Mouse (Mus musculus): ENCODE measurements around the gene Ipo4. TPM values are rescaled to one million over a fixed set of nuclear protein-coding genes. Genes with fewer than 3 reads are reported as not detected.

The Ipo4 gene
- polyA plus RNA-seq, 1 experiment: 38.3 TPM

DNA sequence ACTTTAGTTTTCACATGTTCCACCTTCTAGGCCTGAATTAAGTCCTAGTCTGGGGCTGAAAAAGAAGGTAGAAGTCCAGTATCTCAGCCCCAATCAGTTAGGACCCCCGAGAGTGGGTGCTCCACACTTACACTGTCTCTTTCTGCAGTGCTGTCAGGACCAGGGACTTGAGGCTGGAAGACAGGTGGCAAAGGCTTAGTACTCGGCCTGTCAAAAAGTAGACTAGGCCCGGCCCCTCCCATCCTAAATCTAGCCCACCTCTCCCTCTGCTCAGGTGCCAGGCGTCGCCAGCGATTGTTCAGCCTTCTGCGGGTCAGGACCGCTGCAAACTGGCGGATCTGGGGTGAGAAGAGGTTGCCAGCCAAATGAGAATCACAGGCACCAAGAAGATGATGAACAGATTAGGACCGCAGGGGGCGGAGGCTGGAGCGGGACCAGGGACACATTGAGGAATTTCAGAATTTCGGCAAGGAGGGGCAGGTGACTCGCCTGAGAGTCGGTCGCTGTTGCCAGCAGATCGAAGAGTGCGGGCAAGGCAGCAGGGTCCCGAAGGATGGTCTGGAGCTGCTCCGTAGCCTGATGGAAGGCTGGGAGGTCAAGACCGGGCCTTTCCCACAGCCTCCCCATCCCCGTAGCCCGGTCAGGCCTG, 759 bp downstream of the Ipo4 start:
- Histone ChIP-seq H3K9me3 (no peaks in the 10 kb centered on the region), H3K4me3 (replicated peaks) (peak overlapping the region; percentile 98), H3K4me1 (peaks cover 37% of the 10 kb centered on the region), H3K36me3 (replicated peaks; ENCODE audit: low read length) (peaks cover 84% of the 10 kb centered on the region), H3K27me3 (replicated peaks) (no peaks in the 10 kb centered on the region)
- TF ChIP-seq GATA1 (IDR thresholded peaks at IDR 0.05; ENCODE audit: borderline replicate concordance, low read length) (no peak), FLI1 (IDR thresholded peaks at IDR 0.05; ENCODE audit: low read length) (no peak)

DNA sequence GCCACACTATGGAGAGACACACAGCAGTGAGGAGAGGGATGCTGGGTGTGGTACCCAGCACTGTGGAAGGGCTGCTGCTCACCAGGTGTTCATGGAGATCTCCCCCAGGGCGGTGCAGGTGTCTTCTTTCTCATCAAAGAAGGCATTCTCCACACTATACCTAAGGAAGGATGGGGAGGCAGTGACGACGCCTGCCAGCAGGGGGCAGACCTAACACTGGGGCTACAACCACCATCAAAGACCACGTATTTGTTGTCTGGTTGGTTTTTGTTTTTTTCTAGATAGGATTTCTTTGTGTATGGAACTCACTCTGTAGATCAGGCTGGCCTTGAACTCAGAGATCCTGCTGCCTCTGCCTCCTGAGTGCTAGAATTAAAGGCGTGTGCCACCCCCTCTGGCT, 6.4 kb downstream of the Ipo4 start:
- Histone ChIP-seq H3K4me3 (replicated peaks) (no peak overlapping the region), H3K36me3 (replicated peaks; ENCODE audit: low read length) (peaks cover 99% of the 10 kb centered on the region), H3K4me1 (peaks cover 16% of the 10 kb centered on the region), H3K27me3 (replicated peaks) (no peaks in the 10 kb centered on the region), H3K9me3 (no peaks in the 10 kb centered on the region)
- TF ChIP-seq FLI1 (IDR thresholded peaks at IDR 0.05; ENCODE audit: low read length): no peak
- no peak for TF ChIP-seq GATA1 (IDR thresholded peaks at IDR 0.05; ENCODE audit: borderline replicate concordance, low read length)

DNA sequence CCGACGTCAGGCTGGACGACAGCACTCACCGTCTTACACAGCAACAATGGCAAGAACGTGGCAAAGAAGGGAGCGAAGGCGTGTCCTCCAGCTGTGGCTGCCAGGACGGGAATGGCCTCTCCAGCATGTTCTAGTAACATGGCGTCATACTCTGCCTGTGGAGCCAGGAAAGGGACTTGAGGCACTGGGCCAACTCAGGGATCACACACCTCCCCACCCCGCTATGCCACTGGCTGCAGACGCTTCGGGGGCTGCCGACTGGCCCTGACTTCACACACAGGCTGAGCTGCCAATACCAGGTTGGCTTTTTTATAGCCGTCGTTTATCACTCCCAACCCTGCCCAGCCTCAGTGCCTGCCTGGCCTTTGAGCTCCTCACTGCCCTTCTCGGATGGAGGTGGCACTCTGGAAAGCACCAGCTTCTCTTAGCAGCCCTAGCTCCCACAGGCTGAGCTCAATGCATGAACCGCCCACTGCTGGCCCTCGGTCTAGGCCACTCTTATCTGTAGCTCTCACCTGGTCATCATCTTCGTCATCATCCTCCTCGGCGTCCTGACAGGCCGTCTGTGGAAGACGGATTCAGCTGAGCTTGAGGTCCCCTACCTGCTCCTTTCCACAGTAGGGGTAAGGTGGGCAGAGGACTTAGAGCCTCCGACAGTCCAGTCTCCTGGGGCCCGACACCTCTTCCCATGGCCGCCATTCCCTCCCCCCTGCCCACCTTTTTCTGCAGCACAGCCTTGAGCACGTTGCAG, 7.5 kb downstream of the Ipo4 start:
- peaks cover 7% of the 10 kb centered on the region; the same call in 1 of the 2 replicates for H3K4me1 ChIP-seq
- H3K9me3 ChIP-seq: no peaks in the 10 kb centered on the region
- H3K4me3 ChIP-seq (replicated peaks): peak overlapping the region; percentile 0
- no peak for TF ChIP-seq FLI1 (IDR thresholded peaks at IDR 0.05; ENCODE audit: low read length)
- TF ChIP-seq GATA1 (IDR thresholded peaks at IDR 0.05; ENCODE audit: borderline replicate concordance, low read length): no peak
- peaks cover 97% of the 10 kb centered on the region for H3K36me3 ChIP-seq (replicated peaks; ENCODE audit: low read length)
- H3K27me3 ChIP-seq (replicated peaks): no peaks in the 10 kb centered on the region

DNA sequence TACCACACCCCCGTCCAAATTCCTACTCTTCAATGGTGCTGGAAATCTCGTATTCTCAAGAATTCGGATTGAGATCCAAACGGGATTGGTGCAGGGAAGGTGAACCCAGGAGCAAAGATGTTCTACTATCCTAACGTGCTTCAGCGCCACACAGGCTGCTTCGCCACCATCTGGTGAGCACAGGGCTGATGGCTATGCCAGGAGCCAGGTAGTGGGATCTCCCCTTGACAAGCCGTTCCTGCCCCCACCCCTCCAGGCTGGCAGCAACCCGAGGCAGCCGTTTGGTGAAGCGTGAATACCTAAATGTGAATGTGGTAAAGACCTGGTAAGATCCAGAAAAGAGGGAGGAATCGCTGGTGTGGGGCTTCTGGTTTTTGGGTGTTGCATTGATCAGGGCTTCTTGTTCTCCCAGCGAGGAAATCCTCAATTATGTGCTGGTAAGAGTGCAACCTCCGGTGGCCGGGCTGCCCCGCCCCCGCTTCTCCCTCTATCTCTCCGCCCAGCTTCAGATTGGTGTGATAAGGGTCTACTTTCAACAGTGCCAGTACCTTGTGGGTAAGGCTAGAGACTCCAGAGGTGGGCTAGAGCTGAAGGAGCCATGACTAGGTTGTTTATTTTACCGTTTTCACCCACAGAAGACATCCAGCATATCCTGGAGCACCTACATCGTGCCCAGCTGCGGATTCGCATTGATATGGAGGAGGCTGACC, 17.1 kb downstream of the Ipo4 start:
- H3K4me1 ChIP-seq: peaks cover 30% of the 10 kb centered on the region
- no peak for TF ChIP-seq FLI1 (IDR thresholded peaks at IDR 0.05; ENCODE audit: low read length)
- TF ChIP-seq GATA1 (IDR thresholded peaks at IDR 0.05; ENCODE audit: borderline replicate concordance, low read length): no peak
- H3K9me3 ChIP-seq: no peaks in the 10 kb centered on the region
- H3K27me3 ChIP-seq (replicated peaks): peaks cover 18% of the 10 kb centered on the region
- H3K4me3 ChIP-seq (replicated peaks): peak overlapping the region; percentile 76
- H3K36me3 ChIP-seq (replicated peaks; ENCODE audit: low read length): peaks cover 2% of the 10 kb centered on the region

DNA sequence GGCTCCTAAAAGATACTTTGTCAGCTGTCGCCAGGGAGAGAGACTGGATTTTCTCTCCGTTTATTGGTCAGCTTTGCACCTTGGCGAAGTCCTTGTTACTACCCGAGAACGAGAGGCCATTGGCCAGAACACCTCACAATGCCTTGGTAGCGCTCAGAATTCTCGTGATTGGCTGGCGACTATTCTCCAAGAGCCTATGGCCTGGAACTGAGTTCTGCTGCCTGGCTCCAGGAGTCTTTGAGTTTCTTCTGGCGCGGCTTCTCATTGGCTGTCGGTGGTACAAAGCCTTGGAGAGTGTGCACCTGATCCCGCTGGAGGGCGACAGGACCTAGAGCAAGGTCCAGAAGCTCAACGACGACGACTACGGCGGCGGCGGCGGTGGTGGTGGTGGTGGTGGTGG, 17.9 kb downstream of the Ipo4 start, which contains the start of gene Rec8:
Rec8 (plus strand) TSS at position 216 of the 400 bp plus-strand sequence.
- no peaks in the 10 kb centered on the region for H3K9me3 ChIP-seq
- H3K36me3 ChIP-seq (replicated peaks; ENCODE audit: low read length): no peaks in the 10 kb centered on the region
- H3K4me3 ChIP-seq (replicated peaks): peak within 1 kb of the TSS; percentile 76
- H3K4me1 ChIP-seq: peaks cover 30% of the 10 kb centered on the region
- peaks cover 18% of the 10 kb centered on the region for H3K27me3 ChIP-seq (replicated peaks)
- TF ChIP-seq GATA1 (IDR thresholded peaks at IDR 0.05; ENCODE audit: borderline replicate concordance, low read length) (no peak), FLI1 (IDR thresholded peaks at IDR 0.05; ENCODE audit: low read length) (no peak)

DNA sequence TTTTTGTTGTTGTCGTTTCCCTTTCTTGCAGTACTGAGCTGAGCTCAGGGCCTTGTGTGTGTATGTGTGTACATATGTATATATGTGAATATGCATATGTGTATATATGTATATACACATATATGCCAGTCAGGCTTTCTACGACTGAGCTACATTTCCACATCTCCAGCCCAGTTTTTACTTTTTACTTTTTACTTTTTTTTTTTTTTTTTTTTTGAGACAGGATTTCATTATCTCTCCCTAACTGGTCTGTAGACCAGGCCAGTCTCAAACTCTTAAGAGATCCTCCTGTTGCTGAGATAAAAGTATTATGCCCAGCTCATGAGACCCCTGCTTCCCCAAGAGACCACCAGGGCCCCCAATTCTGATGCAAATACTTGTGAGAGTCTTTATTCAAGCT, 18.9 kb downstream of the Ipo4 start:
- Histone ChIP-seq H3K4me3 (replicated peaks) (no peak overlapping the region), H3K36me3 (replicated peaks; ENCODE audit: low read length) (no peaks in the 10 kb centered on the region), H3K4me1 (peaks cover 23% of the 10 kb centered on the region), H3K27me3 (replicated peaks) (peaks cover 18% of the 10 kb centered on the region), H3K9me3 (no peaks in the 10 kb centered on the region)
- TF ChIP-seq FLI1 (IDR thresholded peaks at IDR 0.05; ENCODE audit: low read length): no peak
- no peak for TF ChIP-seq GATA1 (IDR thresholded peaks at IDR 0.05; ENCODE audit: borderline replicate concordance, low read length)

DNA sequence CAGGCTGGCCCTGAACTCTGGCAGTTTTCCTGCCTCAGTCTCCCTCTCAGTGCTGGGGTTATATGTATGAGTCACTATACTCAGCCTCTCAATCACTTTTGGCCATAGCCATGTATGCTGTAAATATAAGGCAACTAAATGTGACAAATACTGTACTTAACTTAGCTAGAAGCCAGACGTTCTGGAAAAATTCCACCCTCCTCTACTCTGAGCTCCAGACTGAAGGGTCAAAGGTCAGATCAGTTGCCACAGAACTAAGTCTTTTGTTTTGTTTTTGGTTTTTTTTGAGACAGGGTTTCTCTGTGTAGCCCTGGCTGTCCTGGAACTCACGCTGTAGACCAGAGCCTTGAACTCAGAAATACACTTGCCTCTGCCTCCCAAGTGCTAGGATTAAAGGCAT, 19.9 kb downstream of the Ipo4 start:
- peaks cover 21% of the 10 kb centered on the region for H3K4me1 ChIP-seq
- no peak for TF ChIP-seq GATA1 (IDR thresholded peaks at IDR 0.05; ENCODE audit: borderline replicate concordance, low read length)
- TF ChIP-seq FLI1 (IDR thresholded peaks at IDR 0.05; ENCODE audit: low read length): no peak
- peaks cover 2% of the 10 kb centered on the region for H3K36me3 ChIP-seq (replicated peaks; ENCODE audit: low read length)
- H3K27me3 ChIP-seq (replicated peaks): peaks cover 18% of the 10 kb centered on the region
- no peaks in the 10 kb centered on the region for H3K9me3 ChIP-seq
- H3K4me3 ChIP-seq (replicated peaks): no peak overlapping the region

DNA sequence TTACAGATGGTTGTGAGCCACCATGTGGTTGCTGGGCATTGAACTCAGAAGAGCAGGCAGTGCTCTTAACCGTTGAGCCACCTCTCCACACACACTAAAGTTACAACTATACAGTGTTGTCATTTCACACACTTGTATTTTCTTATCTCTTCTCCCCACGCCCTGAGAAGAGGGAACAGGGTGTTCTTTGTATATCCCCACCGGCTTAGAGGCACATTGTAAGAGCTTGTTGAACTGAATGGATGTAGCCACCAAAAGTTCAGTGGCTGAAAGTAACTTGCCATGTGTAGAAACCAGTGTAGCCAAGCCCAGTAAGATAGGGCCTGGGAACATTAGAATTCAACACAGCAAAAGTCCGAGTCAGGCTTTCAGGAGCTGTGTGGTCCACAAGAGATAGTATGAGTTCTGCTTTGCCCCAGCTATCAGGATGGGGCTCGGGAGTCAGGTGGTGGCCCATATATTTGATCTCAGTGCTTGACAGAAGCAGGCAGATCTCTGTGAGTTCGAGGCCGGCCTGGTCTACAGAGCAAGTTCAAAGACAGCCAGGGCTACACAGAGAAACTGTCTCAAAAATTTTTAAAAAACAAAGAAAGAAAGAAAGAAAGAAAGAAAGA, 21.1 kb downstream of the Ipo4 start:
- TF ChIP-seq FLI1 (IDR thresholded peaks at IDR 0.05; ENCODE audit: low read length) (no peak), GATA1 (IDR thresholded peaks at IDR 0.05; ENCODE audit: borderline replicate concordance, low read length) (no peak)
- peaks cover 21% of the 10 kb centered on the region for H3K4me1 ChIP-seq
- no peak overlapping the region for H3K4me3 ChIP-seq (replicated peaks)
- no peaks in the 10 kb centered on the region for H3K9me3 ChIP-seq
- peaks cover 14% of the 10 kb centered on the region for H3K27me3 ChIP-seq (replicated peaks)
- H3K36me3 ChIP-seq (replicated peaks; ENCODE audit: low read length): peaks cover 13% of the 10 kb centered on the region

DNA sequence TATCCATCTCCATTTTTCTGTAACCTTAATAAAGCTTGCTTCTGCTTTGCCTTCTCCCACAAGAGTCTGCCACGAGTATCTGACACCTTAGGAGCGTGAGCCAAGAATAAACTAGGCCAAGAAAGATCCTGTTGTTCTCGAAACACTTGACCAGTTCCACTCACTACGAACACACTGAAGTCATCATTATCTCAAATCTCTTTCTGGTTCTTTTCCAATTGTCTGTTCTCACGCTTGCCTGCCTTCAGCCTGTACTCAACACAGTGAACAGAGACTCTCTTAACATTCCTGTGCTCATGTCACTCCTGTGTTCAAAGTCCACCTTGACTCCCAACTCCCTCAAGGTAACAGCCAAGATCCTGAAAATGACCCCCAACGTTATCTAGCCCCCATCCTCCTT, 22.4 kb downstream of the Ipo4 start:
- Histone ChIP-seq H3K4me3 (replicated peaks) (no peak overlapping the region), H3K27me3 (replicated peaks) (peaks cover 3% of the 10 kb centered on the region), H3K4me1 (peaks cover 14% of the 10 kb centered on the region), H3K9me3 (no peaks in the 10 kb centered on the region), H3K36me3 (replicated peaks; ENCODE audit: low read length) (peaks cover 26% of the 10 kb centered on the region)
- TF ChIP-seq FLI1 (IDR thresholded peaks at IDR 0.05; ENCODE audit: low read length) (no peak), GATA1 (IDR thresholded peaks at IDR 0.05; ENCODE audit: borderline replicate concordance, low read length) (no peak)

Measured in megakaryocyte, embryonic 14.5 days (primary cell).